Mouse (Mus musculus) heart, adult 18-20 months (tissue): ENCODE results near the gene Ank2. TPM values are rescaled to one million over a fixed set of nuclear protein-coding genes. Genes with fewer than 3 reads are reported as not detected.
A peak's percentile ranks its signal among the peaks of the same experiment; 100 is the strongest.

Source experiments
- DNase-seq, 2 experiments: peaks; one replicate each; pipeline ENCODE4 v3.0.0; 2021 to 2022; ENCODE audit warnings: mixed read lengths in 1 of 2
- total RNA-seq, 2 experiments: library from RNA; stranded (reverse); gene quantifications; 2 replicates each; pipeline ENCODE4 v1.2.3; 2021

Ank2 gene
- total RNA-seq, 2 experiments from 2014 or later: 310 to 323 TPM

DNA sequence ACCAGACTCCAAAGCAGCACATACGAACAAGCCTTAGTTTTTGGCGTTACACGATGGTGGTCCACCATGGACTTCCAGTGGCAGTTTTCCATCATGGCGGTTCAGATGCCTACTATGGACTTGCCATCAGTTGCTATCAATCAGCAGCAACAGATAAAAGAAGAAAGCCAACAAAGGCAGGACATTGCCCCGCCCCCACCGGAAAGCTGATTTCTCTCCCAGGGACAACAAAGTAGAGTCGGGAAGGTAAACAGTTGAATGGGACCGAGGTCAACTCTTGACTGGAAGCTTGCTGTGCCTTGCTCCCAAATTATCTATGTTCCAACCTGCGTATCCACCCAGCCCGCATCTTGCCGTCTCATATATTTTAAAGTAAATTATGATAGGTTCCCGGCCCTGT, 328.9 kb downstream of the Ank2 start:
- DNase-seq: no peak

DNA sequence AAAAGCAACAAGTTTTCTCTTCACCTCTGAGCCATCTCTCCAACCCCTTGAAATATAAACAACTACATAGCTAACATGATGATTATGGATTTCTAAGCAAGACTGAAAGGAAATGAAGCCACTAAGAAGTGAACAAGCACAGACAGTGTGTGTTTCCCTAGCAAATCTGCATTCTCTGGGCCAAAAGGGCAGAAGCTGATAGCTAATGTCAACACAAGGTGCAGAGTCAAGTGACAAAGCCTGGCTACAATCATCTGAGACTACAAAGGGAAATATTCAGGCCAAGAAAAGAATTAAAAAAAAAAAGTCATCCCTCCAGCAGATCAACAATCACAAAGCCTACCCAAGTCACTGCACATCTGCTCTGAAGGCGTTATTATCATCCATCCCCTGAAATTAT, 330.0 kb downstream of the Ank2 start:
- DNase-seq: no peak

DNA sequence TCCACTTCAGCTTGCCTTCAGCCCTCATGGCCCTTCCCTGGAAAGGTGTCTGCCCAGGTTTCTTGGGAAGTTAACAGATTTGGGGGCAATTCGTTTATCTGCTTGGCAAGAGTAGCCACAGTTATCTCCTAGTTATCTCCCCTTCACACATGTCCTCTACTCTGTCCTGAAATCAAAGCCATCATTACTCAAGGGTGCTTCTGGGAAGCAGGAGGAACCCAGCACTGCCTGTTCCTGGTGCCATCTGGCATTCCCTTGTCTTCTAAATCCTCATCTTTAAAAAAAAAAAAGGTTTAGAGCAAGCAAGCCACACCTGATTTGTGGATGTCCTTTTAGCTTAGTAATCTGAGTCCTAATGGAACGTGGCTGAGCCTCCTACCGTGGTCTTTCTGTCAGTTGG, 335.4 kb downstream of the Ank2 start:
- DNase-seq: no peak

- peak; percentile 66 to 70 for DNase-seq
Observed at GRCm38 (mm10) chr3:127161998-127162712, 337.0 kb downstream of the Ank2 start.

GRCm38 (mm10) chr3:127161085-127161837, 337.9 kb downstream of the Ank2 start:
- DNase-seq: no peak

DNA sequence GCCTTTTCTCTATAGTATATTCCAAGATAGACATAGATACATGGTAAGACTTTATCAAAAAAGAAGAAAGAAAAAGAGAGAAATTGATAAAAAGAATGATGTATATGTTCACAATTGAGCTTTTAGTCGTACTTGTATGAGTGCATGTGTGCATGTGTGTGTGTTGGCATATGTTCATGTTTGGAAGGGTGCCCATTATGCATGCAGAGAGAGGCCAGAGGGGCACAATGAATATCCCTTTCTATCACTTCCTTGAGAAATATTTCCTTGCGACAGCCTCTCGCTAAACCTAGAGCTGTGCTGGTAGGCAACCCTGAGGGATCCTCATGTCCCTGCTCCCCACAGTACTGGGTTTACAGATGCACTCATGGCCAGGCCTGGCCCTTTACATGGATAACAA, 341.4 kb downstream of the Ank2 start:
- DNase-seq: no peak

- no peak for DNase-seq
Observed at GRCm38 (mm10) chr3:127156080-127156479, 343.1 kb downstream of the Ank2 start.

DNA sequence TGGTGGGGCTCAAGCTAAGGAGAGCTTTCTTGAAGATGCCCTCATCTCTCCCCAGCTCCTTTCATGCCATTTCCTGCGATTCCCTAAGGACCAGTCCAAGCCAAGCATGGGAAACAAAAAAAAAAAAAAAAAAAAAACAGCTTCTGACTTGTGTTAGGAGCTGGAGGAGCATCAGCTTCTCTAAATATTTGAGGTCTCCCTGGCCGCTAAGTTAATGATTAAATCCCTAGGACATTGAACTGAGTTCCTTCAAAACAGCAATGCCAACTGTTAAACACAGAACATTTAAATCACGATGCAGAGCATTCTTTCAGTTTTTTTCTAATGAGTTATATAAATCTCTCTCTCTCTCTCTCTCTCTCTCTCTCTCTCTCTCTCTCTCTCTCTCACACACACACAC, 345.3 kb downstream of the Ank2 start:
- DNase-seq: no peak

DNA sequence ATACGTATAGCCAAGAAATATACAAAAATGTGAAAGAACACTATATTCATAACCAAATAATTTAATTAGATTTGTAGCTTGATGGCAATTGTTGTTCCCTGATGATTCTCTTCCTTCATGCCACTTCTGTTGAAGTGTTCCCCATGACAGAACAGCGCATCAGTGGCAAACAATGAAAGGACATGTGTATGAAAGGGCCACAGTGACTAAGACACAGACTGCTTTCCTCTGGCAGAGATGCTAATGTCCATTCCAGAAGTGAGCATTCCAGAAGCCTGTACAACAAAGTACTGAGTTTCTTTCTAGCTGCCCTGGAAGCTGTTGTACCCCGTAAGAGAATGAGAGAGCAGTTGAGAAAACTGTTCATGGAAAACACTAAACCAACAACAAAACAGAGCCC, 345.7 kb downstream of the Ank2 start:
- DNase-seq: no peak

DNA sequence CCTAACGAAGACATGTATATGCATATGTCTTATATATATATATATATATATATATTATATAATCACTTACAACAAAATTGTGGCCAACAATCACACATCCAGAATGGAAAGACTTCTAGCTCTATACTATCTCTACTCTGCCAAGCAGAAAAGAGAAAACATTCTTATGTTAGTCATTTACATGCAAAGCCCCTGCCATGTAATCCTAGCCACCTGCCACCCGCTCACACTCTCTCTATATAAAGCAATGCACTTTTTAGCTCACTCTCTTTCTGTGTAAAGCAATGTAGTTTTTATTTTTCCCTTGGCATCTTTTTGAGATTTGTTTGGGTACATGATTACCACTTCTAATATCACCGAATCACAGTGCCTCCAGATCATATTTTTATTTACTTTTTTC, 350.5 kb downstream of the Ank2 start:
- no peak for DNase-seq

DNA sequence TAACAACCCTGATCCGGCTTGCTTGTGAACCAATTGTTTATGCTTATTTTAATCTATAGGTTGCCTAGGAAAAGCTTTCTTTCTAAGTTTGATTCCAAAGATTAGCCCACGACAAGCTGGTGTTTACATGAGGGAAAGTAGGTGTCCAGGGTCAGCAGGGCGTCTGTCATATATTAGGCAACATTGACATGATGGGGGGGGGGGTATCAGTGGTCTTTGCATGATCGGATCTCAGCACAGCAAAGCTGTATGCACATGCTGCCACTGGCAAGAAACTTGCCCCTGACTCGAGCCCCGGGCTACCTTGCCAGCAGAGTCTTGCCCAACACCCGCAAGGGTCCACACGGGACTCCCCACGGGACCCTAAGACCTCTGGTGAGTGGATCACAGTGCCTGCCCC, 358.6 kb downstream of the Ank2 start:
- no peak for DNase-seq

DNA sequence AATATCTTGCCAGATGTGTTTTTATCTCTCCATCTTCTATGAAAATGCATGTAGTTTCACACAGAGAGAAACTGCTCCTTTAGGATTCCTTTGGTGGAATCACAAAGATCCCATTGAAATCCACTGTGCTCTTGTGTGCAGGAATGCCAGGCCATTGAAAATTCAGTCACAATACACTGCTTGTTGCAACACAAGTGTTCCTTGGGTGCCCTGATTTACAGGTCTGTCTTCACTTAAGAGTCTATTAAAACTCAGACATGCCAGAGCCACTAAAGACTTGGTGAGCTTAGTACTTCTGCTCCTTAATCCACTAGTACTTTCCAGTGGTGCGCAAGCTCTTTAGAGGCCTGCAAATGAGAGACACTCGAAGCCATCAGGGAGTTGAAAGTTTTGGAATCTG, 359.5 kb downstream of the Ank2 start:
- DNase-seq: no peak

- DNase-seq: no peak
Observed at GRCm38 (mm10) chr3:127137508-127137907, 361.6 kb downstream of the Ank2 start.

- no peak for DNase-seq
Observed at GRCm38 (mm10) chr3:127134062-127134461, 365.1 kb downstream of the Ank2 start.

- no peak for DNase-seq
Observed at GRCm38 (mm10) chr3:127131048-127131447, 368.1 kb downstream of the Ank2 start.

- no peak for DNase-seq
Observed at GRCm38 (mm10) chr3:127130167-127130770, 368.9 kb downstream of the Ank2 start.

GRCm38 (mm10) chr3:127129750-127130149, 369.4 kb downstream of the Ank2 start:
- DNase-seq: no peak

DNA sequence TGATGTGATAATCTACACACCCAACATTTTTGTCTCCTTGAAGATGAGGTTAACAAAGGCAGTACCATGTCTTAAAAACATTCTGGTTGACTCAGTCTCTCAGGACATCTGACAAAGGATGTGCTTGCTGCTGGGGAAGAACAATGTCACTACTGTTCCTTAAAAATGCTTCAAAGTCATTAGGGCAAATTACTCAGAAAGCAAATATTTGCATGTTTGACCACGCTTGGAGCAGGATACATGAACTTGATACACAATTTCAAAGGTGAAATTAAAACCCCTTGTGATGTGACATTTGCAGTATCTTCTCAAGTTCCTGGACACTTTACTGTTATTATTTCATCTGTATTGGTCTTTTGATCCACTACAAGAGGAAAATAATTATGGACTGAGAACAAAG, 371.5 kb downstream of the Ank2 start:
- no peak for DNase-seq

DNA sequence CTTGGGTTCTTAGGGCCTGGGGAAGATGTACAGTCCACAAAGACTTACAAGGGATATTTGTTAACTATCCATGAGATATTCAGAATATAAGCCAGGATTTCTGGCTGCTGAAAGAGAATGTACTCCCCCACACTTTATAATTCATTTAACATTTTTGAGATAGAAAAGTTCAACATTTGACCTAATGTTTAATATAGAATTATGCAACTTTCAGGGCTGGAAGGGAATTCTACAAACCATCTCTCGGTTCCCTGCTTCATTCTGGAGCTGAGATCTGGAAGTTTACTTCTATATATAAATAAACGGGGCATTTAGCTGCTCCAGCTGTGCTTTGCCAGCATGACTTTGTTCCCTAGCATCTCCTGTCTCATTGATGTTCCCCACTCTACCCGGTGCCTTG, 372.9 kb downstream of the Ank2 start:
- no peak for DNase-seq

DNA sequence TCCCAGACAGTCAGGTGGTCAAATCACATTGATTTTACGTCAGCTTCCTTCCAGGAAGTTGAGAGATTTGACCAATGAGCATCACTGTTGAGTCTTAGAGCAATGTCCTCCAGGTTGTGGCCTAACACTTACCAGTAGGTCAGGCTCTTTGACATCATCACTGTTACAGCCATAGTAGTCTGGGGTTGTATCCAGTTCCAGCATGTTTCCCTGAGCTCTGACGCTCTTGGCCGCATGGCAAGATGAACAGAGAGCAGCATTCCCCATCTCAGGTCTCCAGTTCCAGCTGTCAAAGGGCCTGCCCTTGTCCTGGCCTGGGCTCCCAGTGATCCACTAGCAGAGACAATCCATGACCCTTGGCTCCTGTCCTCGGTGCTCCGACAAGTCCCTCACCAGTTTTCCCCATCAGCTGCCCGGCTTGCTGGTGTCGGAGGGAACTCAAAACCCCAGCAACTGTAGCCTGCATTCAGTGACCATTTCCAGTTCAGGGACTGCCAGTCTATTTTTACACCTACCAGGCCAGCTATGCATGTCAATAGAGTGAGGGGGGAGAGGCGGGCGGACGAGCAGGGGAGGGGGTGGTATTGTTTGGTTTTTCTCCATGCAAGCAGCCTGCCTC, 374.7 kb downstream of the Ank2 start:
- peak; percentile 52 to 54 for DNase-seq

GRCm38 (mm10) chr3:127123376-127123775, 375.8 kb downstream of the Ank2 start:
- peak; percentile 49 to 62 for DNase-seq

DNA sequence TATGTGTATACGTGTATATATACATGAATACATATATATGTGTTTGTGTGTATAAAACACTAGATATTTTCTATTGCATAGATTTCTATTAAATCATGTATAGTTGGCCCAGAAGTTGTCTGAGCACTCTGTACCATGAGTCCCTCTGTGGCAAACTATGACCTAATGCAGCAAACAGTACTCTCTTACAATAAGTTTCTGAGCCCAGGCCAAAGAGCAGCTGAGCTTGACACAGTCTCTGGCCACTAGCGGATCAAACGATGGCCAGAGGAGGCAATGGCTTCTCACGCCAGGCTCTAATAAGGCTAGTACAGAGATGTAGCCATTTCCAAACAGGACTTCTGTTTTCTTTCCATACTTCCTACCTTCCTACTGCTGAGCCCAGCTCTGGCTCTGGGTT, 380.4 kb downstream of the Ank2 start:
- DNase-seq: no peak

GRCm38 (mm10) chr3:127116226-127116625, 382.9 kb downstream of the Ank2 start:
- DNase-seq: no peak
